ENCODE assay signal across 8 mouse cellular contexts in the genomic region with DNA sequence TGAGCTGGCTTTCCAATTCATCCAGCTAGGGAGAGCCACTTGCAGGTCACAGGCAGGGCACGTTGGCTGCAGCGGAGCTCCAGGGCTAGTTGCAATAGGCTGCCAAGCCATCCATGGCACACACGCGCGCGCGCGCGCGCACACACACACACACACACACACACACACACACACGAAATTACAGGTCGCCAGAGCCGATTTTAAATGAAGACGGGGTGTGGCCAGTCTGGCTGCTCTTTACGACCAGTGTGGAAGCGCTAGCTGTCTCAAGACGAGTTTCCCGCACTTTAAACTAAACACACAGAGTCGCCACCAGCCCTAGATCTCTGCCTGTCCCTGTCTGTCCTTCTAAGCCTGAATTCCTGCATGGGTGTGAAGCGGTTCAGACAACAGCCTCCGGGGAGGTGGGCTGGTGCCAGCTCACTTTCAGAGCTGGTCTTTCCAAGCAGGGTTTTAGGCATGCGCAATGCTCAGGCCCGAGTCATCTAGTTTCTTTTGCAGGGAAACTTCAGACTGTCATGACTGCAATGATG. TPM values are rescaled to one million over a fixed set of nuclear protein-coding genes. Genes with fewer than 3 reads are reported as not detected.
A peak's percentile ranks its signal among the peaks of the same experiment; 100 is the strongest.
DNase-seq lines count a peak whose midpoint lies in the region; ATAC-seq lines count a peak whose summit lies in the region.

No protein-coding gene starts in this region.

- DNase-seq in adrenal gland, adult (ENCODE audit: inconsistent age in 2 of 2, low spot score in 1 of 2) = peak; percentile 83 to 94
- peak; percentile 83 for DNase-seq in embryo, embryonic 11 days
- peak; percentile 77 to 81 for DNase-seq in gastrocnemius, postnatal 36 days
- peak; percentile 81 for DNase-seq in limb, embryonic 10.5 days (ENCODE audit: low spot score)
- peak; percentile 47 for DNase-seq in mesoderm, embryonic 11.5 days (ENCODE audit: low read depth, low spot score)
- peak; percentile 63 to 77 for DNase-seq in right cerebral cortex, postnatal 36 days (ENCODE audit: low spot score in 2 of 2)

- intact Hi-C loops in gastrocnemius, postnatal 36 days (cut with DNase I) = no loop called here

- ATAC-seq in intestine, embryonic 15.5 days = peak; percentile 69
- no peak for ATAC-seq in activated CD4-positive, CD25-positive, alpha-beta regulatory T cell, adult 4 months

- WGBS in intestine, embryonic 15.5 days = 1% methylated on average over 23 of the region's 23 CpGs
- WGBS in limb, embryonic 10.5 days = 2% methylated on average over 23 of the region's 23 CpGs

- peak overlapping the region; percentile 87 for H3K27ac ChIP-seq in intestine, embryonic 15.5 days
- H3K27ac ChIP-seq in limb, embryonic 10.5 days = peak overlapping the region; percentile 87

- H3K9ac ChIP-seq in intestine, embryonic 15.5 days = peak overlapping the region; percentile 48

- H3K36me3 ChIP-seq in intestine, embryonic 15.5 days = no peaks in the 10 kb centered on the region
- H3K36me3 ChIP-seq in limb, embryonic 10.5 days = no peaks in the 10 kb centered on the region

- no peaks in the 10 kb centered on the region for H3K27me3 ChIP-seq in intestine, embryonic 15.5 days (replicated peaks)
- H3K27me3 ChIP-seq in limb, embryonic 10.5 days (ENCODE audit: low read depth, poor library complexity, severe bottlenecking) = no peaks in the 10 kb centered on the region

- peak overlapping the region; percentile 40 for H3K4me3 ChIP-seq in intestine, embryonic 15.5 days (replicated peaks)
- H3K4me3 ChIP-seq in limb, embryonic 10.5 days = peak overlapping the region; percentile 54

- peak overlapping the region; percentile 79 for H3K4me2 ChIP-seq in intestine, embryonic 15.5 days (replicated peaks)

- peaks cover 20% of the 10 kb centered on the region for H3K4me1 ChIP-seq in intestine, embryonic 15.5 days (replicated peaks)
- peaks cover 22% of the 10 kb centered on the region for H3K4me1 ChIP-seq in limb, embryonic 10.5 days

- H3K9me3 ChIP-seq in intestine, embryonic 15.5 days = no peaks in the 10 kb centered on the region
- H3K9me3 ChIP-seq in limb, embryonic 10.5 days (replicated peaks) = no peaks in the 10 kb centered on the region

RNA-seq across cellular contexts. Expression of a gene that starts 5.4 kb away (rescaled TPM):
- total RNA-seq in gastrocnemius, postnatal 36 days (2021) = 10 to 100 TPM; 13.5 to 13.9 TPM
- polyA plus RNA-seq in intestine, embryonic 15.5 days (2015; fragmentation: Nextera tagmentation; extraction: Ambion mirVana) = 10.8 TPM in 2 replicates
- polyA plus RNA-seq in limb, embryonic 10.5 days (2016; fragmentation: Nextera tagmentation; extraction: Ambion mirVana) = 15.5 and 15.7 TPM in 2 replicates
- 10 to 100 TPM; 65.2 to 65.3 TPM for polyA plus RNA-seq in activated CD4-positive, CD25-positive, alpha-beta regulatory T cell, adult 4 months (2017; shearing (Covaris generic))
